Mouse (Mus musculus) intestine, embryonic 14.5 days (tissue): ENCODE results near the gene Rhod. TPM values are rescaled to one million over a fixed set of nuclear protein-coding genes. Genes with fewer than 3 reads are reported as not detected.

Experiments
- ATAC-seq: fragments of 200-750 bp; cut with Nextera tagmentation; replicated peaks from 2 replicates; pipeline ENCODE4 v1.8.0; 2017; ENCODE audit warnings: low read depth, moderate number of reproducible peaks, moderate TSS enrichment, moderate library complexity; ENCODE audit not compliant: low FRiP score, low TSS enrichment
- DNase-seq: peaks from one replicate; pipeline ENCODE4 v3.0.0-alpha.2; 2018; ENCODE audit warnings: low spot score
- H3K27ac ChIP-seq: fragments of 300-500 bp; sonication (generic); 2 replicates; pipeline ENCODE4 v1.5.1; 2014; ENCODE audit warnings: low read depth, mild to moderate bottlenecking, control low read depth
- H3K27me3 ChIP-seq: fragments of 300-500 bp; sonication (generic); replicated peaks from 2 replicates; pipeline ENCODE4 v1.6.1; 2014; ENCODE audit warnings: low read length, control low read depth; ENCODE audit not compliant: control insufficient read depth, insufficient read depth
- H3K36me3 ChIP-seq: fragments of 300-500 bp; sonication (generic); 2 replicates; pipeline ENCODE4 v1.6.1; 2014; ENCODE audit warnings: low read length, control low read depth; ENCODE audit not compliant: control insufficient read depth, insufficient read depth
- H3K4me1 ChIP-seq: fragments of 300-500 bp; sonication (generic); replicated peaks from 2 replicates; pipeline ENCODE4 v1.6.1; 2014; ENCODE audit warnings: low read length, control low read depth, mixed read lengths; ENCODE audit not compliant: control insufficient read depth, insufficient read depth
- H3K4me2 ChIP-seq: fragments of 300-500 bp; sonication (generic); 2 replicates; pipeline ENCODE4 v1.6.1; 2014; ENCODE audit warnings: low read length
- H3K4me3 ChIP-seq: fragments of 300-500 bp; sonication (generic); 2 replicates; pipeline ENCODE4 v1.5.1; 2014; ENCODE audit warnings: low read depth, low read length, control low read depth, mixed read lengths
- H3K9ac ChIP-seq: fragments of 300-500 bp; sonication (generic); 2 replicates; pipeline ENCODE4 v1.6.1; 2014; ENCODE audit warnings: mild to moderate bottlenecking, low read length
- H3K9me3 ChIP-seq: fragments of 300-500 bp; sonication (generic); 2 replicates; pipeline ENCODE4 v1.6.1; 2016; ENCODE audit warnings: low read length, control low read depth; ENCODE audit not compliant: control insufficient read depth
- WGBS: fragments of 180-500 bp; shearing (Covaris S2); extraction: QIAGEN DNeasy Blood & Tissue Kit; methylation state at CpG from one replicate; pipeline ENCODE4 v1.1.7; 2014; 5-methylcytosine and 5-hydroxymethylcytosine counted together
- polyA plus RNA-seq: library from polyadenylated mRNA; unstranded; fragments of >200 nt; fragmentation: Nextera tagmentation; extraction: Ambion mirVana; gene quantifications from 2 replicates; pipeline ENCODE4 v1.2.1, GENCODE M21; 2014

The Rhod gene
- polyA plus RNA-seq = 22.1 and 30.9 TPM in 2 replicates

DNA sequence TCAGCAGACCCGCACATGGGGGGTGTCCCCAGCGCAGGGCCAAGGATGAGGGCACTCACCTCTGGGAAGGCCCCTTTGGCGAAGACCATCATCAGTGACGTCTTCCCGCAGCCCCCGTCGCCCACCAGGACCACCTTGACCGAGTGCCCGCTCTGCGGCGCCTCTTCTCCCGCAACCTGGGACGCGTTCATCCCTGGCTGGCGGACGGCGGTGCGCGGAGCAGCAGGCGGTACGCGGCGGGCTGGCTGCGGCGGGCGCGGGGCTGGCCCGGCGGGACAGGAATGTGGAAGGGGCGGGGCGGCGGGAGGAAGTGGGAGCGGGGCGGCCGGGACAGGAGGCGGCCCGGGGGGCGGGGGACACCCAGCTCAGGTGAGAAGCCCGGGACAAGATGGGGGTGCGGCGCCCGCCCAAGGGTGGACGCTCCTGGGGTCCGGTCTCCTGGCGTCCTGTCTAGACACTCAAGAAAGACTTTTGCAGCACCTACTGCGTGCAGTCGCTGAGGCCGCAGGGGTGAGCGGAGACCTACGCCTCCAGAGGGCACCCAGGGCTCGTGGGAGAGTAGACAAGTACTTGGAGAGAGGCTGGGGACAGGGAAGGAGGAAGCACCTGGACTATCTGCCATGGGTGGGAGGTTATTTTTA lies at the start of gene Rhod:
Rhod (minus strand) TSS at position 272 of the 641 bp plus-strand sequence.
- under 1% methylated on average over 50 of the region's 51 CpGs for WGBS
- H3K9ac ChIP-seq = peak within 1 kb of the TSS; percentile 62
- no peaks in the 10 kb centered on the region for H3K27me3 ChIP-seq
- no peaks in the 10 kb centered on the region for H3K36me3 ChIP-seq
- ATAC-seq = peak; percentile 66
- peak; percentile 78 for DNase-seq
- 0 out of 2 replicates have a peak within 1 kb of the TSS, but pooled peaks have one; percentile 22 for H3K27ac ChIP-seq
- H3K4me3 ChIP-seq = peak within 1 kb of the TSS; percentile 75
- H3K9me3 ChIP-seq = peaks cover 3% of the 10 kb centered on the region; the same call in 1 of the 2 replicates
- H3K4me2 ChIP-seq = peak within 1 kb of the TSS; percentile 86
- H3K4me1 ChIP-seq = peaks cover 21% of the 10 kb centered on the region

DNA sequence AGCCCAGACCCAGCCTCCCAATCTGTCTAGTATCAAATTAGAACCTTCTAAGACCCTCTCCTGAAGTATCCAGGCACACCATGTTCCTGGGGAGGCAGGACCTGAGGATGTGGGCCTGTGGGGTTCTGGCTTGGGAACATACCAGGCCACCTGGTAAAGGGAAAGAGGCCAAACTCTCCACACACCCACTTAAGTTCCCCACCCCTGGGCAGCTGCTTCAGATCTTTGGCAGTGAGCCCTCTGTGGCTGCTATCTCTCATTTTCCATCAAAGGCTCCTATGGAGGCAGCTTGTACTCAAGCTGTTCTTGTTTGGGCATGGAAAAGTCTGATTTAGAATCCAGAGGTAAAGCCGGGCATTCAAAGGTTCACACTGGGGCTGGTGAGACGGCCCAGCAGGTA lies 48.6 kb upstream of the Rhod start:
- H3K27me3 ChIP-seq = no peaks in the 10 kb centered on the region
- H3K4me1 ChIP-seq = no peaks in the 10 kb centered on the region; the same call in 1 of the 2 replicates
- DNase-seq (no peak), ATAC-seq (no peak)
- H3K36me3 ChIP-seq = no peaks in the 10 kb centered on the region
- no peaks in the 10 kb centered on the region for H3K9me3 ChIP-seq
- no peak overlapping the region for H3K27ac ChIP-seq
- WGBS = 81% methylated on average over 2 of the region's 2 CpGs
- no peak overlapping the region for H3K9ac ChIP-seq
- H3K4me2 ChIP-seq = no peak overlapping the region
- H3K4me3 ChIP-seq = no peak overlapping the region

DNA sequence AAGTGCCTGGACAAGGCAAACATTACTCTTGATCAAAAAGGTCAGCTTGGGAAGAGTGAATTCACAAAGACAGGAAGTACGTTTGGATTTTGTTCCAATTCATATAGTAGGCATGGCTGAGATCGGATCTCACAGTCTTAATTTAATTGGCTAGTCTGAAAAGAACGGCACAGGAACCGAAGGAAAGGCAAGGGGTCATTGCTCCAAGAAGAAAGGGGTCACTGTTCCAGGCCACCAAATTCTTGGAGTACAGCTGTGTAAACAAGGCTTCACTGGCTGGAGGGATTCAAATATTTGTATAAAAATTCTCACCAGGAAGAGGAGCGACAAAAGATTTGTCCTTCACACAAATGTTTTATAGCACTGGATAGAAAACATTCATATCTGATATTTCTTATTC lies 45.8 kb upstream of the Rhod start:
- ATAC-seq (no peak), DNase-seq (no peak)
- Histone ChIP-seq H3K4me3 (no peak overlapping the region), H3K4me1 (no peaks in the 10 kb centered on the region; the same call in 1 of the 2 replicates), H3K4me2 (no peak overlapping the region), H3K27ac (no peak overlapping the region), H3K27me3 (no peaks in the 10 kb centered on the region), H3K9me3 (no peaks in the 10 kb centered on the region), H3K9ac (no peak overlapping the region), H3K36me3 (no peaks in the 10 kb centered on the region)
- WGBS = 23% methylated on average over 5 of the region's 5 CpGs

DNA sequence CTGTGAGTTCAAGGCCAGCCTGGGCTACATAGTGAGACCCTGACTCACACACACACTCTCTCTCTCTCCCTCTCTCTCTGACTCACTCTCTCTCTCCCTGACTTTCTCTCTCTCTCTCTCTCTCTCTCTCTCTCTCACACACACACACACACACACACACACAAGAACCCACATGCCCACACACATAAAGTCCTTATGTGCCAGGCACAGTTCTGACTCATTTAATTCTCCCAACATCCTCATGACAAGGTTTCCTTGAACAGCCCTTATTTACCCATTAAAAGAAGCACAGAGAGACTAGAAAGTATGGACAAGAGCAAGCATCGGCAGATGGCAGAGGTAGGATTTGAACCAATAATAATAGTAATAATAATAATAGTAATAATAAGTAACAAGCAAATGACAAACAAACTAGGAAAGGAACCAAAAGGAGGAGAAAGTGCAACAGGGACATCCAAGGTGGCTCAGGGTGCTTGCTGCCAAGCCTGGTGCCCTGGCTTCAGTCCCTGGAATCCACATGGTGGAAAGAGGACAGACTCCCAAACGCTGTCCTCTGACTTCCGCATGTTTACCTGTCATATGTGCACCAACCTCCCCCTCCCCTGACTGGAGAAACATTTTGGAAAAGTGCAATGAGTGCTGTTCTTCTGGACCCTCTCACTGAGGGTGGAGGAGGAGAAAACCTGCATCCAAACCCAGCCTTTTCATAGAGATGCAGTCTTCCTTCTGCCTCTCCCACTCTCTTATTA lies 43.1 kb upstream of the Rhod start:
- H3K27ac ChIP-seq = no peak overlapping the region
- no peak overlapping the region for H3K4me2 ChIP-seq
- H3K4me3 ChIP-seq = no peak overlapping the region
- DNase-seq (no peak), ATAC-seq (no peak)
- peaks cover 2% of the 10 kb centered on the region; the same call in 1 of the 2 replicates for H3K4me1 ChIP-seq
- 83% methylated on average over 3 of the region's 3 CpGs for WGBS
- no peak overlapping the region for H3K9ac ChIP-seq
- peaks cover 12% of the 10 kb centered on the region for H3K27me3 ChIP-seq
- H3K36me3 ChIP-seq = no peaks in the 10 kb centered on the region
- no peaks in the 10 kb centered on the region for H3K9me3 ChIP-seq

DNA sequence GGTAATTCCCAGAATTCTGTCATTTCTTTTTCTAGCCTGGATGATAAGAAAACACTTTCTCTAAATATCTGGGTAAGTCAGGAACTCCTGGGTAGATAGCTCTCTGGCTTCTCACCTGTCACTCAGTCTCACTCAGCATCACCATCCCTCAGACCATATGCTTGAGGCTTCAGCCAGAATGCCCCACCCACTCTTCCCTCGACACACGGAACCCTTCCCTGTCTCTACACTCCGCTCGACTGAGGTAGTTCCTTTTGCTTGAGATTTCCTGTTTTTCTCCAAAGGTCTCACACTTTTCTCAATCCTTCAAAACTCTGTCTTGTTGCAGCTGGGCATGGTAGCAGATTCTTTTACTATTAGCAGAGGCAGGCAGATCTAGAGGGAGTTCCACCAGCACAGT lies 42.1 kb upstream of the Rhod start:
- Histone ChIP-seq H3K4me1 (peaks cover 4% of the 10 kb centered on the region; the same call in 1 of the 2 replicates), H3K27ac (no peak overlapping the region), H3K27me3 (peaks cover 22% of the 10 kb centered on the region), H3K4me2 (no peak overlapping the region), H3K4me3 (no peak overlapping the region), H3K36me3 (no peaks in the 10 kb centered on the region), H3K9ac (no peak overlapping the region), H3K9me3 (no peaks in the 10 kb centered on the region)
- no peak for ATAC-seq
- no peak for DNase-seq
- WGBS = 41% methylated on average over 4 of the region's 4 CpGs

DNA sequence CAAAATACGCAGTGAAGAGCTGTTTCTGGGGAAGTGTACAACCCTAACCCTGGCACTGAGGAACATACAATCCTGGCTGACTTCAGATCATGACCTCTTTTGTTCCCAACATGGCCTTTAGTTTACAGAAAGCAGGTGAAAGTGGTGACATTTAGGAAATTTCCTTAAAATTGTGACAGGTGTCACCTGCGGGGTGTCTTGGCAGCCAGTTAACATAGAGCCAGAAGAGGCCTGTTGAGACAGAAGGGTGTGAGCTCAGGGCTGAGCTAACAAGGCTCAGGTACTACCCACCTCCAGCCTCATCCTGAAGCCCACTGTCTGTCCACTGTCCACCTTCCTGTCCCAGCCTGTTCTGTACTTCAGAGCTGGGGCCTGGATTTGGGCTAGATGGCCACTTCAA lies 40.8 kb upstream of the Rhod start:
- no peaks in the 10 kb centered on the region for H3K9me3 ChIP-seq
- WGBS = 87% methylated on average over 2 of the region's 2 CpGs
- H3K9ac ChIP-seq = no peak overlapping the region
- H3K27ac ChIP-seq = no peak overlapping the region
- no peak overlapping the region for H3K4me3 ChIP-seq
- ATAC-seq (no peak), DNase-seq (no peak)
- H3K4me1 ChIP-seq = peaks cover 4% of the 10 kb centered on the region; the same call in 1 of the 2 replicates
- H3K27me3 ChIP-seq = peaks cover 35% of the 10 kb centered on the region
- H3K36me3 ChIP-seq = no peaks in the 10 kb centered on the region
- H3K4me2 ChIP-seq = no peak overlapping the region

GRCm38 (mm10) chr19:4478190-4478516 lies 38.9 kb upstream of the Rhod start:
- Histone ChIP-seq H3K27ac (no peak overlapping the region), H3K36me3 (no peaks in the 10 kb centered on the region), H3K27me3 (peaks cover 42% of the 10 kb centered on the region), H3K9ac (no peak overlapping the region), H3K4me2 (no peak overlapping the region), H3K4me1 (0 out of 2 replicates have a peak, but pooled peaks cover 4% of the 10 kb centered on the region), H3K9me3 (no peaks in the 10 kb centered on the region), H3K4me3 (no peak overlapping the region)
- WGBS = 33% methylated on average over 1 of the region's 1 CpGs
- 0 out of 2 replicates have a peak, but pooled peaks have one; percentile 18 for ATAC-seq
- DNase-seq = no peak

DNA sequence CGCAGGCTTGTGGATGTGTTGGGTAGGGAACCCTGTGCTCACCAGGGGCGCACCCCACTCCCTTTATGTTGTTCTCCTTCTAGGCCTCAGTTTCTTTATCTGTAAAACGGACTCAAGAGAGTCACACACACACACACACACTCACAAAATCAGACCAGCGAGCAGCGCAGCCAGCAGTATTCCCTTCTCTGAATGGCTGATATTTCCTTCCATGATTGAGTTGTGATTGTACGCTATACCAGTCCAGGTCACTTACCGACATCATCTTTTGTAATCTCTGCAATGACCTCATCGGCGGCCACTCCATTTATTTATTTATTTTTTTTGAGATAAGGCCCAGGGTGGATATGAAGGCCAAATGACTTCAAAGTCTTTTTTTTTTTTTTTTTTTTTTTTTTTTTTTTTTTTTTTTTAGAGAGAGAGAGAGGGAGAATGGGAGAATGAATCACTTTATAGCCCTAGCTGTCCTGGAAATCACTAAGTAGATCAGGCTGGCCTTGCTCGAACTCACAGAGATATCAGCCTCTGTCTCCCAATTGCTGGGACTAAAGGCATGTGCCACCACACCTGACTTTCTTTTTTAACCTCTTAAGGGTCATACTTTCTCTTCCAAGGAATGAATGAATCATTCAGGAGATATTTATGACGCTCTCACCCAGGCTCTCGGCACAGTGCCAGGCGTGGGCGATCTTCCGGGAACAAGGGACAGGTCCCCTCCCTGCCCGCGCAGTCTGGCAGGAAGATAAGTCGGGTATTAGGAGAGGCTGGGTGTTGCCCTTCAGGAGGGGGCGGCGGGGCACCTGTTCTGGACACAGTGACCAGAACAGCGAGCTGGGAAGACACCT lies 38.3 kb upstream of the Rhod start, which contains the start of gene Syt12:
Syt12 (minus strand) TSS at position 103 of the 845 bp plus-strand sequence.
- peak; percentile 86 for DNase-seq
- H3K36me3 ChIP-seq = no peaks in the 10 kb centered on the region
- H3K4me3 ChIP-seq = peak within 1 kb of the TSS; percentile 47
- peaks cover 42% of the 10 kb centered on the region for H3K27me3 ChIP-seq
- H3K4me1 ChIP-seq = 0 out of 2 replicates have a peak, but pooled peaks cover 4% of the 10 kb centered on the region
- peak; percentile 48 for ATAC-seq
- peak within 1 kb of the TSS; percentile 38 for H3K9ac ChIP-seq
- H3K27ac ChIP-seq = no peak within 1 kb of the TSS
- no peaks in the 10 kb centered on the region for H3K9me3 ChIP-seq
- peak within 1 kb of the TSS; percentile 99 for H3K4me2 ChIP-seq
- WGBS = 19% methylated on average over 21 of the region's 21 CpGs
